Mouse (Mus musculus) forebrain, embryonic 11.5 days (tissue): ENCODE data around the gene Ackr3. TPM values are rescaled to one million over a fixed set of nuclear protein-coding genes. Genes with fewer than 3 reads are reported as not detected.

Experiments
- ATAC-seq: fragments of 200-750 bp; cut with Nextera tagmentation; replicated peaks from 2 replicates; pipeline ENCODE4 v1.8.0; 2017; ENCODE audit warnings: moderate TSS enrichment; ENCODE audit not compliant: low FRiP score
- DNase-seq: peaks from one replicate; pipeline ENCODE4 v3.0.0-alpha.2; 2017; ENCODE audit warnings: low spot score
- H3K27ac ChIP-seq: fragments of 300-500 bp; sonication (generic); 2 replicates; pipeline ENCODE4 v1.5.1; 2014; ENCODE audit warnings: low read depth, low read length
- H3K27me3 ChIP-seq: fragments of 300-500 bp; sonication (generic); 2 replicates; pipeline ENCODE4 v1.6.1; 2014; ENCODE audit warnings: mild to moderate bottlenecking, low read length, mixed read lengths; ENCODE audit not compliant: control insufficient read depth, insufficient read depth
- H3K36me3 ChIP-seq: fragments of 300-500 bp; sonication (generic); 2 replicates; pipeline ENCODE4 v1.6.1; 2014; ENCODE audit warnings: mild to moderate bottlenecking, low read length, moderate library complexity, mixed read lengths; ENCODE audit not compliant: control insufficient read depth, insufficient read depth
- H3K4me1 ChIP-seq: fragments of 300-500 bp; sonication (generic); replicated peaks from 2 replicates; pipeline ENCODE4 v1.6.1; 2014; ENCODE audit warnings: low read length, mixed read lengths; ENCODE audit not compliant: control insufficient read depth, insufficient read depth
- H3K4me2 ChIP-seq: fragments of 300-500 bp; sonication (generic); 2 replicates; pipeline ENCODE4 v1.6.1; 2014; ENCODE audit warnings: low read depth, mild to moderate bottlenecking, low read length, moderate library complexity, mixed read lengths; ENCODE audit not compliant: severe bottlenecking
- H3K4me3 ChIP-seq: fragments of 300-500 bp; sonication (generic); 2 replicates; pipeline ENCODE4 v1.5.1; 2014; ENCODE audit warnings: low read depth, low read length
- H3K9ac ChIP-seq: fragments of 300-500 bp; sonication (generic); 2 replicates; pipeline ENCODE4 v1.6.1; 2014; ENCODE audit warnings: low read length
- H3K9me3 ChIP-seq: fragments of 300-500 bp; sonication (generic); 2 replicates; pipeline ENCODE4 v1.6.1; 2016; ENCODE audit warnings: low read length, mixed read lengths; ENCODE audit not compliant: control insufficient read depth
- WGBS: fragments of 180-500 bp; shearing (Covaris S2); extraction: QIAGEN DNeasy Blood & Tissue Kit; methylation state at CpG from one replicate; pipeline ENCODE4 v1.1.7; 2014; 5-methylcytosine and 5-hydroxymethylcytosine counted together
- polyA plus RNA-seq: library from polyadenylated mRNA; unstranded; fragments of >200 nt; fragmentation: Nextera tagmentation; extraction: Ambion mirVana; gene quantifications from 2 replicates; pipeline ENCODE4 v1.2.1, GENCODE M21; 2014

Ackr3 gene
- polyA plus RNA-seq, 1 experiment from 2014 or later, result 31.2 TPM

- DNase-seq (no peak), ATAC-seq (no peak)
- Histone ChIP-seq H3K27ac (no peak overlapping the region), H3K36me3 (no peaks in the 10 kb centered on the region), H3K27me3 (no peaks in the 10 kb centered on the region), H3K9ac (no peak overlapping the region), H3K4me1 (no peaks in the 10 kb centered on the region), H3K4me3 (no peak overlapping the region), H3K4me2 (no peak overlapping the region), H3K9me3 (no peaks in the 10 kb centered on the region)
- 90% methylated on average over 11 of the region's 11 CpGs for WGBS
These were observed 57.2 kb downstream of the Ackr3 start for GRCm38 (mm10) chr1:90260704-90261581.

- 89% methylated on average over 8 of the region's 8 CpGs for WGBS
- ATAC-seq, result no peak
- no peak overlapping the region for H3K4me2 ChIP-seq
- DNase-seq, result no peak
- no peak overlapping the region for H3K27ac ChIP-seq
- H3K9me3 ChIP-seq, result no peaks in the 10 kb centered on the region
- no peak overlapping the region for H3K9ac ChIP-seq
- no peaks in the 10 kb centered on the region for H3K4me1 ChIP-seq
- H3K27me3 ChIP-seq, result no peaks in the 10 kb centered on the region
- H3K4me3 ChIP-seq, result no peak overlapping the region
- no peaks in the 10 kb centered on the region for H3K36me3 ChIP-seq
These were observed 58.6 kb downstream of the Ackr3 start for GRCm38 (mm10) chr1:90262380-90262779.

Other genes starting within 250 kb of the Ackr3 start
- gene Asb18, start 189.3 kb upstream of the Ackr3 start, polyA plus RNA-seq, result not detected in 2 replicates
- gene Iqca, start 50.6 kb upstream of the Ackr3 start, polyA plus RNA-seq, result 0.29 and 0.36 TPM in 2 replicates